Mouse (Mus musculus) gastrocnemius, postnatal 10 days (tissue): Measurements from ENCODE around the gene Nckap5. TPM values are rescaled to one million over a fixed set of nuclear protein-coding genes. Genes with fewer than 3 reads are reported as not detected.

Experiments
- DNase-seq: peaks from one replicate; pipeline ENCODE4 v3.0.0; 2021; ENCODE audit warnings: mixed read lengths
- total RNA-seq, 2 experiments: library from RNA; stranded (reverse); gene quantifications; 2 replicates each; pipeline ENCODE4 v1.2.3; 2021

The Nckap5 gene
- total RNA-seq, 2 experiments from 2014 or later: 2.5 to 3.9 TPM

DNA sequence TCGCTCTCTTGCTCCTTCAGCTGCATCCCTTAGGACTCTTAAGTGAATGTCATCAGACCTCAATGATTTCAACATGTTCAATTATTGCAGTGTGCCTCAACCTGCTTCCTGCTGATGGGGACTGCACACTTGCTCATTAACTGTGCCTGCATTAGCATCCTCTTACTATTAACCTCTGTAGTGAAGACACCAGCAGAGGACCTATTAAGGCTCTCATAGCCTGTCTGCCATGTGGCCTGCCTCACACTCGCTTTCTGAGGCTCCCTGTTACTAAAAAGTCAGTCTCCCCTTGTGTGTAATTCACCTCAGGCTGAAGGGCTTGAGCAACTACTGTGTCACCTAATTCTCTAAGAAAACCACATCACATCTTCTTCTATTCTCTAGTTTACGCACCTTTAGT lies 470.5 kb downstream of the Nckap5 start:
- no peak for DNase-seq

DNA sequence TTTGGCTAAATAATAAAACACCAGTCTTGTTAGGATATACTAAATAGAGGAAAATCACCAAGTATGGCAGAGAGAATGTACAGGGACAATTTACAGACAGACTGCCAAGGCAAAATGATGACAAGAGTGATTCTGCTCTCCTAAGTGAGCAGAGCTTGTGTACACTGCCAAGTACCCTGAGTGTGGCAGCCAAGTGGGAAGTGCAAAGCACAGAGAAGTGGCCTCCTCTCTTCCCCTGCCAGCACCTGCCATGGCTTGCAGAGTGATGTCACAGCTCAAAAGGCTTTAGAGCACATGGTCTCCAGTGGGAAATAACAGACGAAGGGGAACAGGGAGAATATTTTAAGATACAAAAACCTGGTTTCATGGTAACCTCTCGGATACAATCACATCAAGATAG lies 488.8 kb downstream of the Nckap5 start:
- no peak for DNase-seq

DNA sequence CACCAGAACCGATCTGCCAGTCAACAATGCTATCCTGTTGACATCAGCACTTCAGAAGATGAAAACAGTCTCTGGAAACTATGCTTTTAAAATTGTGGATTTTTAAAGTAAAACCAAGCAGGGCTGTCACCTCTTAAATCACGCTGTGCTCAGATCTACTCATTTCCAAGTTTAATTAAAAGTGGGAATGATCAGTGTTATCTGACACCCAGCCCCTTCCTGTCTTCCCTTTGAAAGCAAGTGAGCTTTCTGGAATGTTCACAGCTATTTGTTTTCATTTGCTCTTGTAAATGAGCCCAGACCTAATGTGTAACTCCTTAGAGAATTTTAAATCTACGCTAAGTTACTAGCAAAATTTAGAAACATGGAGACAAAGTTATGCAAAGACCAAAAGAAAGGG lies 491.3 kb downstream of the Nckap5 start:
- DNase-seq: no peak

DNA sequence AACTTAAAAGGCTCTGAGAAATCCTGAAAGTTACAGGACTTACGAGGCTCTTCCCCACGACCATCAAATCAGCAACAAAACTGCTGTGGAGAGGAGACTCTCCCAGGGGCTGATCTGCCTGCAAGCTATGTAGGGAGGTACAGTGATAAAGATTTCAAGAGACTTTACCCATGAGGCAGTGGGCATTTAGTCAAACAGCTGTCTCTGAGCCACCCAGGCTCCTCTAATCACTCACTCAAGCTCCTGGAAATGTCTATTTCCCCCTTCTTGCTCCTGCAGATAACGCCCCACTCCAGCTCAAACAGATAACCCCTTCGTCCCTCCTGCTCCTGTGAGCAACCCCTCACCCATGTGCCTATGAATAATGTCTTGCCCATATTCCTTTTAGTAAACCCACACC lies 496.4 kb downstream of the Nckap5 start:
- DNase-seq: no peak

DNA sequence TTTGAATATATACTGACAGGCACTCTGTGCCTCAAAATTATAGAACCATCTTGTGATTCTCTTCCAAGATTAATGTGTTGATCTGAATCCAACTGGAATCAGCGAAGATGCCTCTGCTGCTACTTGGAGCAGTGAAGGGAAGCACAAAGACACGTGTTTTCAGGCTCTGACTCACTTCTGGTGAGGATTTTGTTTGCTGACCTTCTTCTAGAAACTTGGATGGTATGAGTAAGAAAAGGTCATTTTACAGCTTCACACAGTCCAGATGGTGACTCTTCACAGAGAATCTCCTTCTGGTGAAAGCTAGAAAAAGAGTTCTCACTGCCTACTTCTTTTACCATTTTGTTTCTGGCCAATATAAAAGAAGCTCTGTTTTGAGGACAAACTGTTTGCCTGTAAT lies 498.6 kb downstream of the Nckap5 start:
- DNase-seq: no peak

- no peak for DNase-seq
These were observed 509.9 kb downstream of the Nckap5 start for GRCm38 (mm10) chr1:126320696-126321095.

- DNase-seq: no peak
These were observed 512.6 kb downstream of the Nckap5 start for GRCm38 (mm10) chr1:126317874-126318607.

DNA sequence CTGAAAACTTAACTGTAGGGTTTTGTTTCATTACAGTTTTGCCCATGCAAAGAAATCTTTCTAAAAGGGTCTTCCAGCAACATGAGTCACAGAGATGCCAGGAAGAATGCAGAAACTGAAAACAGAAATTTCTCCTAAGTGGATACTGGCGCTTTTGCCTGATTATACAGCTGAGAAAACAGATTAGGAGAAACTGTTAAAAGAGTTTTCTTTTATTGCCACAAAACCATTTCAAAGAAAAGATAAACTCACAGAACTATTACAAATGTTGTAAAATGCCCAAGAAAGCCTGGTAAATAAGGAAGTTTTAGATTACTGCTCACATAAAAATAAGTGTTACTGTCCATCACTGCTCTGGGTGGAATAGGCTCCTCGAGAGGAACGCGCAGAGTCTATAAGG lies 513.3 kb downstream of the Nckap5 start:
- no peak for DNase-seq

- DNase-seq: peak; percentile 10
These were observed 513.7 kb downstream of the Nckap5 start for GRCm38 (mm10) chr1:126316866-126317265.

DNA sequence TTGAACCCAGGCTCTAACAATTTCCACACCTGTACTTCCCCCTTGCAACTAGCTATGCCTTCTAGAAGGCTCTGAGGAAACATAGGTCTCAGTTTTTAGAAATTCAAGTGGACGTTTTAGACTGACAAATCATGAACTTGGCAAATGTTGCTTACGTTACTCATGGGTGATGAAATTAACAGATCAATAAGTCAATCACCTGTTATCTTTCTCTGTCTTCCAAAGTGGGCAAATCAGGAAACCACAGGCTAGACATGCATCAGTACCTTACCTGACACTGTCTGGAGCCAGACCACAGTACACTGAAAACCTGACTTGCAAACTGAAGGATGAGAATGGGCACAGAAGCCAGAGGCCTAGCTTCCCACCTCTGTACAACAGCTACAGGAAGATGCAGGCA lies 529.5 kb downstream of the Nckap5 start:
- no peak for DNase-seq

GRCm38 (mm10) chr1:126264931-126265330 lies 565.7 kb downstream of the Nckap5 start:
- DNase-seq: no peak

DNA sequence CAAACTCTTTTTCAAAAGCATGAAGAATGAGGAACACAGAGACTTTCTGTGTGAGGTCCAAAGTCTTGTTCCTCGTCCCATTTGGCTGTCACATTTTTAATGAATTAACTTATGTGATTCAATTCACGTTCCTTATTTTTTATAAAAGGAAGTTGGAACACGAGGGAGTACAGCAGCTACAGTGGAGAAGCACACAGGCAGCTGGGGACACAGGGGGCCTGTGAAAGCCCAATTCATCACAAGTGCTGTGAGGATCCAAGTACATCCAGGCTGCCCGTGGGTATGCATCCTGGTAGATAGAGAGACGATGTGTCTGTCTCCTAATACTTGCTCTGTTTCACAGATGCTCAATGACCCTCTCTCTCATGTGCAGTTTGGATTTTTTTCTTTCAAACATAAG lies 576.2 kb downstream of the Nckap5 start:
- DNase-seq: no peak

- no peak for DNase-seq
These were observed 576.7 kb downstream of the Nckap5 start for GRCm38 (mm10) chr1:126253934-126254333.

DNA sequence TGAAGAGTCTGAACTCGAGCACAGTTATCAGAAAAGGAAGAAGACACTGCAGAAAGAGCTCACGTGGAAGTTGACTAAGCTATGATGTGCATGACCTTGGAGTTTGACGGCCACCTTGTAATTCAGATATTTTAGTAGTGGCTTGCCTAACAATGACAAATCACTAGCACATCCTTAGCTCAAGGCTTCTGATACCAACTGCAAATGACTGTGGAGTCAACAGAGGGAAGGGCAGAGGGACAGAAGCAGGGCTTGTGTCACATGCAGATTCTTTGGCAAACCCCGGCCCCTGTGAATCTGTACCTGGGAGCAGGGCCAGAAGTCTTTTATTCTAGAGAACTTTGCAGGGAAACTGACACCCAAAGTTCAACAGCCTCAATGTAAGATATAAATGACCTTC lies 597.4 kb downstream of the Nckap5 start:
- no peak for DNase-seq

DNA sequence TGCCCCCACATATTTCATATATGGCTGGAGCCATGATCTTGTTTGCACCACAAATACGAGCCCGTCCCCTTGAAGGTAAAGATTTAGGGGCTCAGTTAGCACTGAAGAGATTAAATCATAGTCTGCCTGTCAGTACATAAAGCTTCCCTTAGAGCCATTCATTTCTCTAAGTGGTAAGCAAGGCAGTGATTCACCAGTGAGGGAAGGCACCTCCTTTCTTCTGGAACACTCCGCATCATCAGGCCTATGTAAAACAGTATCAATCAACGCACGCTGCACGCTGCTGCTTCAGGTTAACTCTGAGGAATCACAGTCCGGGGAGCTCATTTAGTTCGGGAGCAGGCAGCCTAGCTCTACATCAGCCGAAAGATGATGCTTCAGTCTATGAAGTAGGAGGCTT lies 599.4 kb downstream of the Nckap5 start:
- no peak for DNase-seq

DNA sequence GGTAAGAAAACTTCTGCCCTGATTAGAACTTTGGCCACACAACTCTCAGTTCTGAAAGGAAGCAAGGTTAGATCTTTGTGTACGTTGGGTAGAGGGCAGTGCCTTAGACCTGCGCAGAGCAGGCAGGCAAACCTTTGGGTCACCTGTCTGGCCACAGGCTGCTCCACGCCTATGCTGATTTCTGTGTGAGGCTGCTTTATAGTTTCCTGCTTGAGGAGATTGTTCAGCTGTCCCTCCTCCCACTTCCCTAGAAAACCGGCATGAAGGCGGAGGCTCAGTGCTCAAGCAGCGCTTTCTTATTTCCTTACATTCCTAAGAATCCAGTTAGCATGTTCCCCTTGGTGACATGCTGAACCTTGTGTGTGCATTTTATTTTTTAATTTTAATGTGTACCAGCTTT lies 620.4 kb downstream of the Nckap5 start:
- no peak for DNase-seq

GRCm38 (mm10) chr1:126209743-126210142 lies 620.9 kb downstream of the Nckap5 start:
- no peak for DNase-seq

DNA sequence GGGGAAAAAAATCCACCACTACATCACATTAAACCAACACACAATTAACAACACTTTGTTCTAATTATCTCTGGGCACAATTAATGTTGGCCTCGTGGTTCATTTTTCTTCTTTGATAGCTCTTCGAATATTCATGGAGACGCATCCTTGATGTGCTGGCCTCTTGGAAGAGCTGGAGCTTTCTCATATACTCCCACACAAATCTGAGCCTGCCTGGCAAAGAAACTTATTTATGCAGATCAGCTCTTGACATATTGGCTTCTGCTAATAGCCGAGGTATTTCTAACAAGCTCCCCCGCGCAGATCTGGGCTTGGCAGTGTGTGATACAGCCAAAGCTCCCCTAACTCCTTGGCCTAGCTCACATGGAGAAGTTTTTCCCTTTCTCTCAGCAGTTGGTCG lies 621.5 kb downstream of the Nckap5 start:
- DNase-seq: no peak

GRCm38 (mm10) chr1:126196937-126197336 lies 633.7 kb downstream of the Nckap5 start:
- DNase-seq: no peak

DNA sequence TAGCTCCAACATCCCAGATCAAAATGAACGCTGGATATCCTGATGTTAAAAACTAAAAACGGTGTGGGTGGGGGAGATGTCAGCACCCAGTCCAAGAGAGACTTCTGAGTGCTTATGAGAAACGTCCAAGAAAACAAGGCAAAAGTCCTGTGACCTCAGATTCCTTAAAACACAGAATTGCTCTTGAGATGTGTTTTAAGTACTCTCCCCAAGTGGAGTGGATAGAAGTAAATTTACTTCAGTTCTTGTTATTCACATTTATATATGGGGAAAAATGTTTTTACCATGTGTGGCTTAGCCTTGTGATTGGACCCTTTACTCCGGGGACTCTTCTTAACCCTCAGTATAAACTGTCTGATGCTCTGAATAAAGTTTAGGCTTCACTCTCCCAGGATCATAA lies 640.2 kb downstream of the Nckap5 start:
- DNase-seq: no peak

GRCm38 (mm10) chr1:126183751-126184150 lies 646.8 kb downstream of the Nckap5 start:
- no peak for DNase-seq

GRCm38 (mm10) chr1:126168579-126168978 lies 662.0 kb downstream of the Nckap5 start:
- no peak for DNase-seq

GRCm38 (mm10) chr1:126168131-126168530 lies 662.5 kb downstream of the Nckap5 start:
- DNase-seq: no peak

GRCm38 (mm10) chr1:126167546-126167945 lies 663.1 kb downstream of the Nckap5 start:
- DNase-seq: no peak

GRCm38 (mm10) chr1:126159287-126159686 lies 671.3 kb downstream of the Nckap5 start:
- no peak for DNase-seq
